Mouse (Mus musculus): ENCODE results near the gene Tfap4. TPM values are rescaled to one million over a fixed set of nuclear protein-coding genes. Genes with fewer than 3 reads are reported as not detected.

Gene Tfap4
- polyA plus RNA-seq, 1 experiment: 21.2 TPM

GRCm38 (mm10) chr16:4598891-4599543, 39.4 kb upstream of the Tfap4 start:
- Histone ChIP-seq H3K9ac (ENCODE audit: low read depth, poor library complexity, severe bottlenecking) (no peak overlapping the region), H3K9me3 (replicated peaks; ENCODE audit: control insufficient read depth, insufficient read depth, low read length, poor library complexity, severe bottlenecking) (no peaks in the 10 kb centered on the region), H3K4me3 (ENCODE audit: low read depth, low read length) (no peak overlapping the region), H3K27me3 (ENCODE audit: control insufficient read depth, insufficient read depth, low read length, poor library complexity, severe bottlenecking) (no peaks in the 10 kb centered on the region), H3K36me3 (ENCODE audit: control insufficient read depth, insufficient read depth, low read length, poor library complexity, severe bottlenecking) (no peaks in the 10 kb centered on the region), H3K27ac (ENCODE audit: insufficient read depth, low read length) (no peak overlapping the region), H3K4me1 (ENCODE audit: control insufficient read depth, insufficient read depth, low read length) (peaks cover 35% of the 10 kb centered on the region)
- TF ChIP-seq CTCF (IDR thresholded peaks at IDR 0.05; ENCODE audit: low read depth, low read length): no peak
- TF ChIP-seq POLR2A (IDR thresholded peaks at IDR 0.05; ENCODE audit: insufficient read depth, low read length): no peak
- TF ChIP-seq EP300 (IDR thresholded peaks at IDR 0.05; ENCODE audit: insufficient read depth, low read depth, low read length): no peak

GRCm38 (mm10) chr16:4598041-4598440, 38.4 kb upstream of the Tfap4 start:
- H3K9ac ChIP-seq (ENCODE audit: low read depth, poor library complexity, severe bottlenecking): peak overlapping the region; percentile 9; the same call in 1 of the 2 replicates
- no peak for TF ChIP-seq EP300 (IDR thresholded peaks at IDR 0.05; ENCODE audit: insufficient read depth, low read depth, low read length)
- no peak for TF ChIP-seq CTCF (IDR thresholded peaks at IDR 0.05; ENCODE audit: low read depth, low read length)
- no peak for TF ChIP-seq POLR2A (IDR thresholded peaks at IDR 0.05; ENCODE audit: insufficient read depth, low read length)
- H3K27ac ChIP-seq (ENCODE audit: insufficient read depth, low read length): no peak overlapping the region
- H3K36me3 ChIP-seq (ENCODE audit: control insufficient read depth, insufficient read depth, low read length, poor library complexity, severe bottlenecking): no peaks in the 10 kb centered on the region
- no peaks in the 10 kb centered on the region for H3K27me3 ChIP-seq (ENCODE audit: control insufficient read depth, insufficient read depth, low read length, poor library complexity, severe bottlenecking)
- no peaks in the 10 kb centered on the region for H3K9me3 ChIP-seq (replicated peaks; ENCODE audit: control insufficient read depth, insufficient read depth, low read length, poor library complexity, severe bottlenecking)
- no peak overlapping the region for H3K4me3 ChIP-seq (ENCODE audit: low read depth, low read length)
- H3K4me1 ChIP-seq (ENCODE audit: control insufficient read depth, insufficient read depth, low read length): peaks cover 30% of the 10 kb centered on the region

GRCm38 (mm10) chr16:4597296-4597695, 37.6 kb upstream of the Tfap4 start:
- TF ChIP-seq POLR2A (IDR thresholded peaks at IDR 0.05; ENCODE audit: insufficient read depth, low read length): no peak
- TF ChIP-seq EP300 (IDR thresholded peaks at IDR 0.05; ENCODE audit: insufficient read depth, low read depth, low read length): no peak
- no peak for TF ChIP-seq CTCF (IDR thresholded peaks at IDR 0.05; ENCODE audit: low read depth, low read length)
- H3K4me3 ChIP-seq (ENCODE audit: low read depth, low read length): no peak overlapping the region
- H3K36me3 ChIP-seq (ENCODE audit: control insufficient read depth, insufficient read depth, low read length, poor library complexity, severe bottlenecking): no peaks in the 10 kb centered on the region
- no peaks in the 10 kb centered on the region for H3K9me3 ChIP-seq (replicated peaks; ENCODE audit: control insufficient read depth, insufficient read depth, low read length, poor library complexity, severe bottlenecking)
- peaks cover 23% of the 10 kb centered on the region for H3K4me1 ChIP-seq (ENCODE audit: control insufficient read depth, insufficient read depth, low read length)
- H3K27me3 ChIP-seq (ENCODE audit: control insufficient read depth, insufficient read depth, low read length, poor library complexity, severe bottlenecking): no peaks in the 10 kb centered on the region
- H3K9ac ChIP-seq (ENCODE audit: low read depth, poor library complexity, severe bottlenecking): no peak overlapping the region
- H3K27ac ChIP-seq (ENCODE audit: insufficient read depth, low read length): no peak overlapping the region

GRCm38 (mm10) chr16:4596836-4597235, 37.2 kb upstream of the Tfap4 start:
- peaks cover 20% of the 10 kb centered on the region for H3K4me1 ChIP-seq (ENCODE audit: control insufficient read depth, insufficient read depth, low read length)
- no peak overlapping the region for H3K27ac ChIP-seq (ENCODE audit: insufficient read depth, low read length)
- TF ChIP-seq POLR2A (IDR thresholded peaks at IDR 0.05; ENCODE audit: insufficient read depth, low read length) (no peak), CTCF (IDR thresholded peaks at IDR 0.05; ENCODE audit: low read depth, low read length) (no peak), EP300 (IDR thresholded peaks at IDR 0.05; ENCODE audit: insufficient read depth, low read depth, low read length) (no peak)
- H3K9me3 ChIP-seq (replicated peaks; ENCODE audit: control insufficient read depth, insufficient read depth, low read length, poor library complexity, severe bottlenecking): no peaks in the 10 kb centered on the region
- H3K9ac ChIP-seq (ENCODE audit: low read depth, poor library complexity, severe bottlenecking): no peak overlapping the region
- no peaks in the 10 kb centered on the region for H3K36me3 ChIP-seq (ENCODE audit: control insufficient read depth, insufficient read depth, low read length, poor library complexity, severe bottlenecking)
- H3K4me3 ChIP-seq (ENCODE audit: low read depth, low read length): no peak overlapping the region
- no peaks in the 10 kb centered on the region for H3K27me3 ChIP-seq (ENCODE audit: control insufficient read depth, insufficient read depth, low read length, poor library complexity, severe bottlenecking)

- H3K4me1 ChIP-seq (ENCODE audit: control insufficient read depth, insufficient read depth, low read length): peaks cover 20% of the 10 kb centered on the region
- 0 out of 2 replicates have a peak, but pooled peaks have one; percentile 10 for TF ChIP-seq EP300 (IDR thresholded peaks at IDR 0.05; ENCODE audit: insufficient read depth, low read depth, low read length)
- TF ChIP-seq POLR2A (IDR thresholded peaks at IDR 0.05; ENCODE audit: insufficient read depth, low read length): no peak
- no peak for TF ChIP-seq CTCF (IDR thresholded peaks at IDR 0.05; ENCODE audit: low read depth, low read length)
- no peak overlapping the region for H3K27ac ChIP-seq (ENCODE audit: insufficient read depth, low read length)
Measured at GRCm38 (mm10) chr16:4596141-4596728, 36.6 kb upstream of the Tfap4 start.

GRCm38 (mm10) chr16:4595527-4595963, 35.9 kb upstream of the Tfap4 start:
- peak overlapping the region; percentile 83 for H3K4me3 ChIP-seq (ENCODE audit: low read depth, low read length)
- H3K27me3 ChIP-seq (ENCODE audit: control insufficient read depth, insufficient read depth, low read length, poor library complexity, severe bottlenecking): no peaks in the 10 kb centered on the region
- peak overlapping the region; percentile 96 for H3K9ac ChIP-seq (ENCODE audit: low read depth, poor library complexity, severe bottlenecking)
- TF ChIP-seq CTCF (IDR thresholded peaks at IDR 0.05; ENCODE audit: low read depth, low read length) (no peak), POLR2A (IDR thresholded peaks at IDR 0.05; ENCODE audit: insufficient read depth, low read length) (no peak), EP300 (IDR thresholded peaks at IDR 0.05; ENCODE audit: insufficient read depth, low read depth, low read length) (no peak)
- peaks cover 15% of the 10 kb centered on the region for H3K4me1 ChIP-seq (ENCODE audit: control insufficient read depth, insufficient read depth, low read length)
- no peaks in the 10 kb centered on the region for H3K9me3 ChIP-seq (replicated peaks; ENCODE audit: control insufficient read depth, insufficient read depth, low read length, poor library complexity, severe bottlenecking)
- H3K27ac ChIP-seq (ENCODE audit: insufficient read depth, low read length): no peak overlapping the region
- no peaks in the 10 kb centered on the region for H3K36me3 ChIP-seq (ENCODE audit: control insufficient read depth, insufficient read depth, low read length, poor library complexity, severe bottlenecking)

More at GRCm38 (mm10) chr16:4596141-4596728, 36.6 kb upstream of the Tfap4 start:
- Histone ChIP-seq H3K4me3 (ENCODE audit: low read depth, low read length) (peak overlapping the region; percentile 18; the same call in 1 of the 2 replicates), H3K9me3 (replicated peaks; ENCODE audit: control insufficient read depth, insufficient read depth, low read length, poor library complexity, severe bottlenecking) (no peaks in the 10 kb centered on the region), H3K9ac (ENCODE audit: low read depth, poor library complexity, severe bottlenecking) (0 out of 2 replicates have a peak overlapping the region, but pooled peaks have one; percentile 96), H3K27me3 (ENCODE audit: control insufficient read depth, insufficient read depth, low read length, poor library complexity, severe bottlenecking) (no peaks in the 10 kb centered on the region), H3K36me3 (ENCODE audit: control insufficient read depth, insufficient read depth, low read length, poor library complexity, severe bottlenecking) (no peaks in the 10 kb centered on the region)
